Mouse (Mus musculus) brain, embryonic 14.5 days (tissue): Measurements from ENCODE around the gene Atrip.

Experiments used
- CTCF ChIP-seq: fragments of 200-500 bp; IDR thresholded peaks from 2 replicates; pipeline ENCODE4 v1.5.1; 2012; ENCODE audit warnings: inconsistent platforms, mild to moderate bottlenecking, moderate library complexity, borderline replicate concordance; ENCODE audit not compliant: insufficient read depth, insufficient read length; ENCODE audit errors: extremely low read depth
- POLR2A ChIP-seq: fragments of 200-500 bp; IDR thresholded peaks from 2 replicates; pipeline ENCODE4 v1.6.1; 2012; ENCODE audit warnings: mild to moderate bottlenecking, inconsistent platforms, borderline replicate concordance; ENCODE audit not compliant: poor library complexity, insufficient read depth, insufficient read length, severe bottlenecking; ENCODE audit errors: extremely low read depth

DNA sequence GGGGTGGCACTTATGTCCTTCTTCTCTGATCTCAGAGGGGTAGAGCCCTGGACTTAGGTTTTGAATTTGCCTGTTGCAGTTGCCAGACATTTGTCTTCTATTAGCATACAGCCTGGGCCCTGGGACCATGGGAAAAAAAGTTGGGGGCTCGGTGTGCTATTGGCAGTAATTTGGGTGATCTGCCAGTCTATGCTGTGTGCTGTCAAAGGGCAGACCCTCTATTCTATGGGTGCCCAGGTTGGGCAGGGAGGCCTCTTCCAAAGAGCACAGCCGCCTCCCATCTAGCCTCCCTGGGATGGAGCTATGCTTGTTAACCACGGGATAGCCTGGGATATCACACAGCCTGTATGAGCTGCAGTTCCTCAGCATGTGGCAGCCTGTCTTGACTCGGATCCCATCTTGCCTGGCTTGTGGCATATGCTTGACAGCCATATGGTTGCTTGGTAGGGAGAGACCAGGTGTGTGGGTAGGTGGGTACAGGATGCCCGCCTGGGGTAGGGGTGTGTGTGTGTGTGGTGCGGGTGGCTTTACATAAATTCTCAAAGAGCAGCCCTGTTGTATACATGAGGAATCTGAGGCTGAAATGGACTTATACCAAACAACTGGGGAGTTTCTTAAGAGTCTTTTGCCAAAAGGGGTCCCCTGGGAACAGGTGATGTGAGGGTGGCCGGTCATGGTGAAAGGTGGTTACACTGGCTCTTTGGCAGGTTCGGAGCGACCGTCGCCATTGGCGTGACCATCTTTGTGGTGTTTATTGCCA is 18.5 kb downstream of the Atrip start:
- no peak for TF ChIP-seq CTCF
- no peak for TF ChIP-seq POLR2A
